11 mouse cellular contexts compared by ENCODE assay signal in the genomic region with DNA sequence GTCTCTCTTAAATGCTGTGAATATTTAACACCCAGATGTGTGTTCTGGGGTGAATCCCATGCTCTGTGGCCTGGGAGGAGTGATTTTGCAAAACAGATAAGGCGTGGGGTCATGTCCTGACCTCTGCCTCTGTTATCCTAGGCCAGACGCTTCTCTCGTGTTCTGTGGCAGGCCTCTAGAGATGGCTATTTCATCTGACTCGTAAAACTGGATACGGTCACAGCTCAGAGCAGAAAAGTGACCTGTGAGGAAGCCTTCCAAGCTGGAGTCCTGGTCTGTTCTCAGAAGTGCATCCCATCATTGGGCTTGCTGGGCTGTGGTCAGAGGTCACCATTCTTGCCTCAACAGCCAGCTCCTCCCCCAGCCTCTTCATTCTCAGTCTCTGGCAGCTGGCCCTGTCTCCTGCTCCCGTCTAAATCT. TPM values are rescaled to one million over a fixed set of nuclear protein-coding genes. Genes with fewer than 3 reads are reported as not detected.
A peak's percentile ranks its signal among the peaks of the same experiment; 100 is the strongest.
DNase-seq lines count a peak whose midpoint lies in the region; ATAC-seq and TF ChIP-seq lines count a peak whose summit lies in the region.
"Had no signal": no experiment of that assay in that cellular context is flagged by ENCODE, and none has a peak within 500 bp of the region (broad histone marks: within the 10 kb centered on the region; RNA-seq: fewer than 3 reads in every experiment).

No protein-coding gene starts in this region.

- H3K4me1 ChIP-seq in lung, embryonic 15.5 days: peaks cover 10% of the 10 kb centered on the region; the same call in 1 of the 2 replicates
- no peaks in the 10 kb centered on the region for H3K4me1 ChIP-seq in lung, adult 2 months (ENCODE audit: control insufficient read depth, insufficient read depth, low read length)
- peaks cover 34% of the 10 kb centered on the region for H3K4me1 ChIP-seq in kidney, embryonic 15.5 days

- TF ChIP-seq CTCF in lung, adult 2 months (IDR thresholded peaks at IDR 0.05; ENCODE audit: insufficient read depth, low read length): no peak

- no peak overlapping the region for H3K27ac ChIP-seq in lung, embryonic 15.5 days
- H3K27ac ChIP-seq in kidney, embryonic 15.5 days: 0 out of 2 replicates have a peak overlapping the region, but pooled peaks have one; percentile 10

- no peak overlapping the region for H3K4me2 ChIP-seq in lung, embryonic 15.5 days
- H3K4me2 ChIP-seq in kidney, embryonic 15.5 days: no peak overlapping the region

- WGBS in lung, embryonic 15.5 days: 39% methylated on average over 6 of the region's 6 CpGs
- 49% methylated on average over 6 of the region's 6 CpGs for WGBS in lung, adult 2 months
- 19% methylated on average over 6 of the region's 6 CpGs for WGBS in kidney, embryonic 15.5 days

- no peak for TF ChIP-seq POLR2A in lung, adult 2 months (IDR thresholded peaks at IDR 0.05; ENCODE audit: borderline replicate concordance, extremely low read depth, low read depth, low read length)

- H3K9me3 ChIP-seq in lung, embryonic 15.5 days: no peaks in the 10 kb centered on the region
- H3K9me3 ChIP-seq in kidney, embryonic 15.5 days (replicated peaks): no peaks in the 10 kb centered on the region

- DNase-seq in embryo, embryonic 10 days (ENCODE audit: low spot score): peak; percentile 72
- DNase-seq in embryo, embryonic 9.5 days (ENCODE audit: extremely low spot score): no peak
- no peak for DNase-seq in lung, adult 2 months
- DNase-seq in lung, postnatal 10 days: peak; percentile 71
- DNase-seq in natural killer cell, adult 2 months (ENCODE audit: low spot score in 2 of 2): no peak
- DNase-seq in cerebellum, postnatal 10 days: no peak
- DNase-seq: cerebellum, adult 9-10 months; forebrain, postnatal 0 days; heart, postnatal 10 days had no signal

- no peaks in the 10 kb centered on the region for H3K36me3 ChIP-seq in lung, embryonic 15.5 days
- no peaks in the 10 kb centered on the region for H3K36me3 ChIP-seq in kidney, embryonic 15.5 days

- no peak overlapping the region for H3K4me3 ChIP-seq in lung, embryonic 15.5 days
- H3K4me3 ChIP-seq in lung, adult 2 months (replicated peaks; ENCODE audit: extremely low read depth, low read depth, low read length): no peak overlapping the region
- no peak overlapping the region for H3K4me3 ChIP-seq in kidney, embryonic 15.5 days (replicated peaks)

- H3K27me3 ChIP-seq in lung, embryonic 15.5 days: peaks cover 19% of the 10 kb centered on the region
- H3K27me3 ChIP-seq in kidney, embryonic 15.5 days: peaks cover 32% of the 10 kb centered on the region

- peak; percentile 40 for ATAC-seq in lung, embryonic 15.5 days (ENCODE audit: borderline replicate concordance, extremely low read depth, low FRiP score, low TSS enrichment)
- ATAC-seq in kidney, embryonic 15.5 days (replicated peaks; ENCODE audit: low FRiP score): 0 out of 2 replicates have a peak, but pooled peaks have one; percentile 16
- ATAC-seq: forebrain, postnatal 0 days had no signal

- H3K9ac ChIP-seq in lung, embryonic 15.5 days: no peak overlapping the region
- H3K9ac ChIP-seq in kidney, embryonic 15.5 days: no peak overlapping the region
- H3K9ac ChIP-seq: forebrain, postnatal 0 days had no signal

RNA-seq across cellular contexts. Expression of a gene that starts 6.4 kb away (rescaled TPM):
- 0.89 and 1.0 TPM in 2 replicates for polyA plus RNA-seq in lung, embryonic 15.5 days (2015; fragmentation: Nextera tagmentation; extraction: Ambion mirVana)
- polyA plus RNA-seq in lung, adult 2 months (2012; rRNA removed): 1.3 and 1.8 TPM in 2 replicates
- polyA plus RNA-seq in kidney, embryonic 15.5 days (2015; fragmentation: Nextera tagmentation; extraction: Ambion mirVana): 0.55 and 1.00 TPM in 2 replicates

RNA-seq across cellular contexts. Expression of a gene that starts 21.7 kb away (rescaled TPM):
- 6.3 and 6.6 TPM in 2 replicates for polyA plus RNA-seq in lung, embryonic 15.5 days (2015; fragmentation: Nextera tagmentation; extraction: Ambion mirVana)
- polyA plus RNA-seq in lung, adult 2 months (2012; rRNA removed): 1.6 and 3.0 TPM in 2 replicates
- 10.0 and 10.9 TPM in 2 replicates for polyA plus RNA-seq in kidney, embryonic 15.5 days (2015; fragmentation: Nextera tagmentation; extraction: Ambion mirVana)

RNA-seq across cellular contexts. Expression of a gene that starts 37.2 kb away (rescaled TPM):
- polyA plus RNA-seq in lung, embryonic 15.5 days (2015; fragmentation: Nextera tagmentation; extraction: Ambion mirVana): 4.9 and 6.1 TPM in 2 replicates
- 22.2 and 22.5 TPM in 2 replicates for polyA plus RNA-seq in lung, adult 2 months (2012; rRNA removed)
- polyA plus RNA-seq in kidney, embryonic 15.5 days (2015; fragmentation: Nextera tagmentation; extraction: Ambion mirVana): 7.7 and 8.1 TPM in 2 replicates

RNA-seq across cellular contexts. Expression of a gene that starts 58.3 kb away (rescaled TPM):
- polyA plus RNA-seq in lung, embryonic 15.5 days (2015; fragmentation: Nextera tagmentation; extraction: Ambion mirVana): 107 and 117 TPM in 2 replicates
- 51.5 and 70.6 TPM in 2 replicates for polyA plus RNA-seq in lung, adult 2 months (2012; rRNA removed)
- polyA plus RNA-seq in kidney, embryonic 15.5 days (2015; fragmentation: Nextera tagmentation; extraction: Ambion mirVana): 60.9 and 77.5 TPM in 2 replicates

Comparison
In these comparisons a context has a peak if more than half of its experiments do, and no peak if none do; other contexts are left out.
1. DNase-seq: peak in embryo, embryonic 10 days (single experiment) and lung, postnatal 10 days (single experiment); none in embryo, embryonic 9.5 days (single experiment), lung, adult 2 months (single experiment), natural killer cell, adult 2 months (0 of 2) and cerebellum, postnatal 10 days (0 of 2).